Mouse (Mus musculus) lung, embryonic 14.5 days (tissue): ENCODE results near the gene Rtn1. TPM values are rescaled to one million over a fixed set of nuclear protein-coding genes. Genes with fewer than 3 reads are reported as not detected.

ENCODE experiments used
- ATAC-seq: fragments of 200-750 bp; cut with Nextera tagmentation; 2 replicates; pipeline ENCODE4 v1.8.0; 2017; ENCODE audit warnings: mild to moderate bottlenecking, moderate TSS enrichment, moderate library complexity; ENCODE audit not compliant: insufficient read depth
- DNase-seq: peaks from one replicate; pipeline ENCODE4 v3.0.0-alpha.2; 2015
- H3K27ac ChIP-seq: fragments of 300-500 bp; sonication (generic); 2 replicates; pipeline ENCODE4 v1.5.1; 2014; ENCODE audit warnings: low read depth, mild to moderate bottlenecking, moderate library complexity
- H3K27me3 ChIP-seq: fragments of 300-500 bp; sonication (generic); 2 replicates; pipeline ENCODE4 v1.6.1; 2014; ENCODE audit warnings: low read length, control low read depth; ENCODE audit not compliant: insufficient read depth
- H3K36me3 ChIP-seq: fragments of 300-500 bp; sonication (generic); 2 replicates; pipeline ENCODE4 v1.6.1; 2014; ENCODE audit warnings: control low read depth; ENCODE audit not compliant: insufficient read depth
- H3K4me1 ChIP-seq: fragments of 300-500 bp; sonication (generic); 2 replicates; pipeline ENCODE4 v1.6.1; 2014; ENCODE audit warnings: antibody characterized with exemption, control low read depth; ENCODE audit not compliant: insufficient read depth
- H3K4me2 ChIP-seq: fragments of 300-500 bp; sonication (generic); 2 replicates; pipeline ENCODE4 v1.6.1; 2014; ENCODE audit warnings: mild to moderate bottlenecking
- H3K4me3 ChIP-seq: fragments of 300-500 bp; sonication (generic); 2 replicates; pipeline ENCODE4 v1.5.1; 2014; ENCODE audit warnings: low read depth, low read length
- H3K9ac ChIP-seq: fragments of 300-500 bp; sonication (generic); 2 replicates; pipeline ENCODE4 v1.6.1; 2014
- H3K9me3 ChIP-seq: fragments of 300-500 bp; sonication (generic); 2 replicates; pipeline ENCODE4 v1.6.1; 2016; ENCODE audit warnings: low read depth, low read length, control low read depth
- CTCF ChIP-seq: IDR thresholded peaks from 2 replicates; pipeline ENCODE4 v1.5.1; 2016; ENCODE audit warnings: antibody characterized with exemption, low read depth
- WGBS: fragments of 180-500 bp; shearing (Covaris S2); extraction: QIAGEN DNeasy Blood & Tissue Kit; methylation state at CpG from one replicate; pipeline ENCODE4 v1.1.7; 2014; 5-methylcytosine and 5-hydroxymethylcytosine counted together
- polyA plus RNA-seq: library from polyadenylated mRNA; unstranded; fragments of >200 nt; fragmentation: Nextera tagmentation; extraction: Ambion mirVana; gene quantifications from 2 replicates; pipeline ENCODE4 v1.2.1, GENCODE M21; 2014

Gene Rtn1
- polyA plus RNA-seq, 1 experiment from 2014 or later = 9.4 TPM

GRCm38 (mm10) chr12:72236564-72237011, 172.3 kb downstream of the Rtn1 start:
- DNase-seq = peak; percentile 91
- H3K9ac ChIP-seq = peak overlapping the region; percentile 40; the same call in 1 of the 2 replicates
- TF ChIP-seq CTCF = no peak
- under 1% methylated on average over 56 of the region's 56 CpGs for WGBS
- peak; percentile 97 for ATAC-seq
- H3K4me2 ChIP-seq = peak overlapping the region; percentile 92
- no peak overlapping the region for H3K27ac ChIP-seq
- H3K27me3 ChIP-seq = peaks cover 17% of the 10 kb centered on the region; the same call in 1 of the 2 replicates
- H3K4me3 ChIP-seq = peak overlapping the region; percentile 47
- H3K36me3 ChIP-seq = no peaks in the 10 kb centered on the region
- H3K4me1 ChIP-seq = no peaks in the 10 kb centered on the region
- H3K9me3 ChIP-seq = no peaks in the 10 kb centered on the region

GRCm38 (mm10) chr12:72235621-72236351, 173.1 kb downstream of the Rtn1 start:
- no peak for TF ChIP-seq CTCF
- Histone ChIP-seq H3K27me3 (peaks cover 17% of the 10 kb centered on the region; the same call in 1 of the 2 replicates), H3K27ac (no peak overlapping the region), H3K36me3 (no peaks in the 10 kb centered on the region), H3K4me1 (no peaks in the 10 kb centered on the region), H3K9me3 (no peaks in the 10 kb centered on the region), H3K9ac (no peak overlapping the region), H3K4me2 (peak overlapping the region; percentile 92), H3K4me3 (peak overlapping the region; percentile 47)
- 54% methylated on average over 12 of the region's 12 CpGs for WGBS
- DNase-seq (no peak), ATAC-seq (no peak)

GRCm38 (mm10) chr12:72234966-72235365, 173.9 kb downstream of the Rtn1 start:
- Histone ChIP-seq H3K4me1 (no peaks in the 10 kb centered on the region), H3K27ac (no peak overlapping the region), H3K36me3 (no peaks in the 10 kb centered on the region), H3K9me3 (no peaks in the 10 kb centered on the region), H3K4me2 (no peak overlapping the region), H3K9ac (no peak overlapping the region), H3K27me3 (peaks cover 17% of the 10 kb centered on the region; the same call in 1 of the 2 replicates), H3K4me3 (no peak overlapping the region)
- WGBS = 92% methylated on average over 9 of the region's 9 CpGs
- TF ChIP-seq CTCF = no peak
- ATAC-seq (no peak), DNase-seq (no peak)

- H3K9ac ChIP-seq = no peak overlapping the region
- H3K9me3 ChIP-seq = no peaks in the 10 kb centered on the region
- H3K27ac ChIP-seq = no peak overlapping the region
- H3K4me1 ChIP-seq = no peaks in the 10 kb centered on the region
- H3K36me3 ChIP-seq = no peaks in the 10 kb centered on the region
- WGBS = 81% methylated on average over 3 of the region's 3 CpGs
- H3K27me3 ChIP-seq = peaks cover 17% of the 10 kb centered on the region; the same call in 1 of the 2 replicates
- no peak for TF ChIP-seq CTCF
- ATAC-seq (no peak), DNase-seq (no peak)
- H3K4me2 ChIP-seq = no peak overlapping the region
- no peak overlapping the region for H3K4me3 ChIP-seq
Observed at GRCm38 (mm10) chr12:72234151-72234550, 174.7 kb downstream of the Rtn1 start.

GRCm38 (mm10) chr12:72232826-72233790, 175.7 kb downstream of the Rtn1 start:
- H3K4me1 ChIP-seq = no peaks in the 10 kb centered on the region
- H3K27me3 ChIP-seq = peaks cover 14% of the 10 kb centered on the region; the same call in 1 of the 2 replicates
- 75% methylated on average over 19 of the region's 19 CpGs for WGBS
- H3K36me3 ChIP-seq = no peaks in the 10 kb centered on the region
- DNase-seq (no peak), ATAC-seq (no peak)
- H3K4me3 ChIP-seq = no peak overlapping the region
- no peak for TF ChIP-seq CTCF
- no peak overlapping the region for H3K9ac ChIP-seq
- H3K27ac ChIP-seq = no peak overlapping the region
- H3K9me3 ChIP-seq = no peaks in the 10 kb centered on the region
- H3K4me2 ChIP-seq = no peak overlapping the region

GRCm38 (mm10) chr12:72232176-72232575, 176.7 kb downstream of the Rtn1 start:
- no peak for TF ChIP-seq CTCF
- 80% methylated on average over 3 of the region's 3 CpGs for WGBS

More at GRCm38 (mm10) chr12:72232176-72232575, 176.7 kb downstream of the Rtn1 start:
- H3K27me3 ChIP-seq = peaks cover 6% of the 10 kb centered on the region; the same call in 1 of the 2 replicates
- ATAC-seq (no peak), DNase-seq (no peak)
- H3K36me3 ChIP-seq = no peaks in the 10 kb centered on the region
- no peaks in the 10 kb centered on the region for H3K9me3 ChIP-seq
- H3K9ac ChIP-seq = no peak overlapping the region
- no peak overlapping the region for H3K27ac ChIP-seq
- H3K4me1 ChIP-seq = no peaks in the 10 kb centered on the region
- H3K4me3 ChIP-seq = no peak overlapping the region
- no peak overlapping the region for H3K4me2 ChIP-seq
